Mouse (Mus musculus) adrenal gland (tissue): ENCODE results near the gene Ankrd28.
"Not testable (repeated sequence)": the region's sequence is repeated elsewhere in the genome, so short reads cannot be mapped to it uniquely, and the experiment has no call there.

Source experiments
- intact Hi-C: fragments of 180-260 bp; cut with DNase I; formaldehyde crosslinking; loops from one replicate; pipeline ENCODE4 v1.15.1; 2025
- long read RNA-seq, 2 experiments: library from polyadenylated mRNA; unstranded; transcript quantifications; one replicate each; pipeline ENCODE4 v2.0.0; 2020; ENCODE audit warnings: borderline replicate concordance in 1 of 2; ENCODE audit not compliant: insufficient replicate concordance in 1 of 2

Gene Ankrd28
- long read RNA-seq, experiment 1, partial matches to known transcripts = 0 of 2 reads
- long read RNA-seq, experiment 1, other reads (novel, unspliced or antisense) = 2 of 2 reads
- long read RNA-seq, experiment 2, partial matches to known transcripts = 0 of 2 reads
- long read RNA-seq, experiment 2, other reads (novel, unspliced or antisense) = 2 of 2 reads

GRCm38 (mm10) chr14:31830571-31831369, at the start of gene Ankrd28:
TSS of gene Ankrd28 (minus strand) at chr14:31830651.
- intact Hi-C loops = no loop called here

GRCm38 (mm10) chr14:31879456-31879855, 49.0 kb upstream of the Ankrd28 start:
- intact Hi-C loops = no loop called here

GRCm38 (mm10) chr14:31872130-31872529, 41.7 kb upstream of the Ankrd28 start:
- intact Hi-C loops = no loop called here

- intact Hi-C loops = no loop called here
Measured at GRCm38 (mm10) chr14:31870436-31870835, 40.0 kb upstream of the Ankrd28 start.

- intact Hi-C loops = no loop called here
Measured at GRCm38 (mm10) chr14:31868591-31868990, 38.1 kb upstream of the Ankrd28 start.

- intact Hi-C loops = not testable (repeated sequence)
Measured at GRCm38 (mm10) chr14:31866366-31866765, 35.9 kb upstream of the Ankrd28 start.

- intact Hi-C loops = no loop called here
Measured at GRCm38 (mm10) chr14:31858679-31859078, 28.2 kb upstream of the Ankrd28 start.

GRCm38 (mm10) chr14:31857096-31857975, 26.9 kb upstream of the Ankrd28 start:
- intact Hi-C loops = no loop called here

- intact Hi-C loops = no loop called here
Measured at GRCm38 (mm10) chr14:31856007-31856406, 25.6 kb upstream of the Ankrd28 start.

- intact Hi-C loops = no loop called here
Measured at GRCm38 (mm10) chr14:31854667-31855066, 24.2 kb upstream of the Ankrd28 start.

GRCm38 (mm10) chr14:31843571-31843970, 13.1 kb upstream of the Ankrd28 start:
- intact Hi-C loops = no loop called here

- intact Hi-C loops = no loop called here
Measured at GRCm38 (mm10) chr14:31832022-31832421, 1.6 kb upstream of the Ankrd28 start.

- intact Hi-C loops = no loop called here
Measured at GRCm38 (mm10) chr14:31831370-31831712, 890 bp upstream of the Ankrd28 start.

- intact Hi-C loops = no loop called here
Measured at GRCm38 (mm10) chr14:31829761-31830562, 489 bp downstream of the Ankrd28 start.

- intact Hi-C loops = no loop called here
Measured at GRCm38 (mm10) chr14:31827221-31827620, 3.2 kb downstream of the Ankrd28 start.

GRCm38 (mm10) chr14:31809942-31810341, 20.5 kb downstream of the Ankrd28 start:
- intact Hi-C loops = no loop called here

GRCm38 (mm10) chr14:31803791-31804190, 26.7 kb downstream of the Ankrd28 start:
- intact Hi-C loops = no loop called here

- intact Hi-C loops = no loop called here
Measured at GRCm38 (mm10) chr14:31800976-31801375, 29.5 kb downstream of the Ankrd28 start.

- intact Hi-C loops = no loop called here
Measured at GRCm38 (mm10) chr14:31800446-31800845, 30.0 kb downstream of the Ankrd28 start.

- intact Hi-C loops = loop anchor here (5.0 kb wide), 1 partner anchor 233 kb away; no protein-coding TSS in a partner anchor
Measured at GRCm38 (mm10) chr14:31798937-31799336, 31.5 kb downstream of the Ankrd28 start.

GRCm38 (mm10) chr14:31795535-31795934, 34.9 kb downstream of the Ankrd28 start:
- intact Hi-C loops = loop anchor here (2.0 to 5.0 kb wide), 2 partner anchors 147 to 237 kb away; no protein-coding TSS in a partner anchor
